Mouse (Mus musculus): ENCODE measurements around the gene Ski. TPM values are rescaled to one million over a fixed set of nuclear protein-coding genes. Genes with fewer than 3 reads are reported as not detected.

The Ski gene
- polyA plus RNA-seq (2012; rRNA removed) = 4.1 and 4.4 TPM in 2 replicates

DNA sequence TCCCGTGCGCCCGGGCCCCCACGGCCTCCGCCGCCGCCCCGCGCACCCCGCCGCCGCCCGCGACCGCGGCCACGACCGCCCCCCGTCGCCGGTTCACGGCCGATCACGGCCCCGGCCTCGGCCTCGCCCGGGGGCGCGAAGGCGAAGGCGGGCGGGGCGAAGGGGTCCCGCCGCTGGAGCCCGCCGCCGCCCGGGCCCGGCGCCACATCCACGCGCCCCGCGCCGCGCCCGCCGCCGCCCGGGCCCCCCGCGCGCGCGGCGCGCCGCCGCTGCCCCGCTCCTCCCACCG is at the start of gene Ski:
TSS of gene Ski (minus strand) at position 41 of the 289 bp plus-strand sequence.

GRCm38 (mm10) chr4:155249648-155250351 is 27.4 kb upstream of the Ski start, which contains the start of gene Faap20:
Faap20 (plus strand) TSS chr4:155249802.

Other genes starting within 250 kb of the Ski start
- 0.05 and 0.07 TPM in 2 replicates for gene Plch2, start 165.8 kb downstream of the Ski start, polyA plus RNA-seq (2012; rRNA removed)
- gene Pex10, start 155.6 kb downstream of the Ski start, polyA plus RNA-seq (2012; rRNA removed) = 6.1 and 6.8 TPM in 2 replicates
- 50.3 and 58.8 TPM in 2 replicates for gene Rer1, start 136.2 kb downstream of the Ski start, polyA plus RNA-seq (2012; rRNA removed)
- 0.70 and 1.1 TPM in 2 replicates for gene Morn1, start 136.0 kb downstream of the Ski start, polyA plus RNA-seq (2012; rRNA removed)
- 10.1 and 12.1 TPM in 2 replicates for gene Faap20, start 27.2 kb upstream of the Ski start, polyA plus RNA-seq (2012; rRNA removed)
- 0.95 and 1.1 TPM in 2 replicates for gene Prkcz, start 138.8 kb upstream of the Ski start, polyA plus RNA-seq (2012; rRNA removed)
- gene Gabrd, start 175.5 kb upstream of the Ski start, polyA plus RNA-seq (2012; rRNA removed) = 0.02 TPM in 1 of 2 replicates, not detected in the other
- gene Cfap74, start 186.6 kb upstream of the Ski start, polyA plus RNA-seq (2012; rRNA removed) = 0.07 and 0.08 TPM in 2 replicates
- gene Tmem52, start 246.5 kb upstream of the Ski start, polyA plus RNA-seq (2012; rRNA removed) = not detected in 2 replicates

All from liver, embryonic 14 days (tissue).